Mouse (Mus musculus) heart, postnatal 0 days (tissue): ENCODE data around the gene Rptor.

Source experiments
- CTCF ChIP-seq: IDR thresholded peaks from 2 replicates; pipeline ENCODE4 v1.5.1; 2016; ENCODE audit warnings: antibody characterized with exemption, control low read depth, low read depth
- EP300 ChIP-seq: IDR thresholded peaks from 2 replicates; pipeline ENCODE4 v1.6.1; 2016; ENCODE audit warnings: antibody characterized with exemption, low read depth

DNA sequence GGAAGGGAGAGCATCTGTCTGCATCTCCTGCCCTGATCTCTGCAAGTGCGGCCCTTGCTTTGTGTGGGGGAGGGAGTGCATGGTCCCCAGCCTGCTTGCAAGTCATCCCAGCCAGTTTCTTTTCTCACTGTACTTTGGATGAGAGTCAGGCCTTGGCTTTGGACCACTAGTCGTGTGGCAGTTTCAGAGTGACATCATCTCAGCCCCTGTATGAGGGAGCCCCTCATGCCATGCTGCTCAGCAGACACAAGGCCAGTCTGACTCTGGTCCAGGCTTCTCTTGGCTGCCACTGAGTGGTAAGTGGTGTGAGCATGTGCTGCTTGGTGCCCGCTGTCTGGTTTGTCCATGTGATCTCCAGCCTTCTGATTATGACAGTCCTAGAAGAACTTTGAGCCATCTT lies 170.2 kb downstream of the Rptor start:
- TF ChIP-seq CTCF (no peak), EP300 (no peak)
